Mouse (Mus musculus) embryonic stem cell, embryonic (primary cell): ENCODE results near the gene Nr1h4.
"Not testable (repeated sequence)": the region's sequence is repeated elsewhere in the genome, so short reads cannot be mapped to it uniquely, and the experiment has no call there.

Experiments used
- CTCF ChIA-PET, 4 experiments: fragments of 300-600 bp in 2 of 4; fragments of 350-600 bp in 2 of 4; sonication (Branson Sonifier 250); formaldehyde crosslinking; loops; one replicate each; lab custom pipeline; 2022; ENCODE audit warnings: inconsistent platforms in 2 of 4; lab: Charles Lee
- POLR2A ChIA-PET, 4 experiments: fragments of 300-600 bp in 2 of 4; fragments of 350-600 bp in 2 of 4; sonication (Branson Sonifier 250); formaldehyde crosslinking; loops; one replicate each; lab custom pipeline; 2022; ENCODE audit warnings: antibody characterized with exemption in 4 of 4, inconsistent platforms in 1 of 4; lab: Charles Lee

Nr1h4 gene

DNA sequence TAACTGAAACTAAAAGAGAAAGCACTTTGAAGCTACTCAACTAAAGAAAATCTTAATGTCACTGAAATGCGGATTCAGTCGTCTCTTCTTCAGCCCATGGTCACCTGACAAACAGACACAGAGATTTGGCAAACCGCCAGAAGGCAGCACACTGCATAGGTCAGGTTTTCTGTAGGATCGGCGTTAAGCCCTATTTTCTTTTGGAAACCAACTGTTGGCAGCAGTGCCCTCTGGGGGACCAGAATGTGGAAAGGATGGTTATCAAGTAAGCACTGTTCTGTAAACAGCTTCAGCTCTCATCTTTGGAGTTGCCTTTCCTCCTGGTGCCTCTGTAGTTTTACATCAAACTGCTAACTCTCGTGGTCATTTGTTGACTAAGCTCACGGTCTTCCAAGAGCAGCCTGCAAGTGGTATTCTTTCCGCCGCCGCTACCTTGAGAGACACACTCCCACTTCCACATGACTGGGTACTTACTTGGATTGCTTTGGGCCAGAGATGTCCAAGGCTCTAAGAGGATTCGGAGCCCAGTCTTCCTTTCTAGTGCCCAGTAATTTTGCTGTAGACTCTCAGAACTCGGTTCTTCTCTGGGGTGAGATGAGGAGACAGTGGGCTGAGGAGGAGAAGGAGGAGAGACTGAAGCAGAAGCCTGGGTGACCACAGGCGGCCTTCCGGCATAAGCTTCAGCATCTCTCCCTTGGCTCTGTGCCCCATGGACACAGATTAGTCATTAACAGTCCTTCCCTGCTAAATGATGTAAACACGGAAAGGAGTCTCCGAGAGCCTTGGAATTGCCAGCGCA lies at the start of gene Nr1h4:
Gene Nr1h4 (minus strand): TSS at position 657 of the 799 bp plus-strand sequence.
- ChIA-PET POLR2A (interaction anchor here in 1 of 4 experiments (0.7 to 1.9 kb wide), 2 partner anchors 9 to 54 kb away, joined by 3 to 5 read pairs; no protein-coding TSS in a partner anchor), CTCF (interaction anchor here in 1 of 4 experiments (0.7 kb wide), 1 partner anchor 124 kb away, joined by 3 read pairs; no protein-coding TSS in a partner anchor)

- ChIA-PET POLR2A (interaction anchor here in 1 of 4 experiments (0.6 kb wide), 1 partner anchor 227 kb away, joined by 3 read pairs; no protein-coding TSS in a partner anchor), CTCF (no interaction called here)
Measured at GRCm38 (mm10) chr10:89578801-89579200, 45.4 kb upstream of the Nr1h4 start.

GRCm38 (mm10) chr10:89577666-89578065 lies 44.3 kb upstream of the Nr1h4 start:
- POLR2A ChIA-PET = no interaction called here

DNA sequence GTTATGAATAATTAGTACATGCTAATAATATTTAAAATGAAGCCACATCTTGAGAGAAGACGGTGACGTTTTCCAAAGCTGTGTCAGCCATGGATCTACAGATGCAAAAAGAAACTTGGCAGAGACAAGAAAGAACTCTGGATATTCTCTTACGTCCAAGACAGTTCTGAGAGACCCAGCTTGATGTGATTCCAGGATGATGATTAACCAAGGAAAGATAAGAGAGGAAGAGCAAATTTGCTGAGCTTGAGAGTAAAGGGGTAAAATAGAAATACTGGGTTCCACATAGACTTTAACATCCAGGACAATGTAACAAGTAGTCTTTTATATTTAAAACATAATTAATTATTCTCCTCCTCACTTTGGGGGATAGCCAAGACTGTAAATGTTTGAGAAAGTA lies 40.0 kb upstream of the Nr1h4 start:
- ChIA-PET CTCF (no interaction called here), POLR2A (no interaction called here)

More at GRCm38 (mm10) chr10:89577666-89578065, 44.3 kb upstream of the Nr1h4 start:
- CTCF ChIA-PET = no interaction called here

- CTCF ChIA-PET = no interaction called here
- POLR2A ChIA-PET = interaction anchor here in 1 of 4 experiments (0.6 kb wide), 1 partner anchor 197 kb away, joined by 5 read pairs; no protein-coding TSS in a partner anchor
Measured at GRCm38 (mm10) chr10:89572946-89573345, 39.6 kb upstream of the Nr1h4 start.

GRCm38 (mm10) chr10:89567391-89567790 lies 34.0 kb upstream of the Nr1h4 start:
- CTCF ChIA-PET = no interaction called here
- POLR2A ChIA-PET = no interaction called here

DNA sequence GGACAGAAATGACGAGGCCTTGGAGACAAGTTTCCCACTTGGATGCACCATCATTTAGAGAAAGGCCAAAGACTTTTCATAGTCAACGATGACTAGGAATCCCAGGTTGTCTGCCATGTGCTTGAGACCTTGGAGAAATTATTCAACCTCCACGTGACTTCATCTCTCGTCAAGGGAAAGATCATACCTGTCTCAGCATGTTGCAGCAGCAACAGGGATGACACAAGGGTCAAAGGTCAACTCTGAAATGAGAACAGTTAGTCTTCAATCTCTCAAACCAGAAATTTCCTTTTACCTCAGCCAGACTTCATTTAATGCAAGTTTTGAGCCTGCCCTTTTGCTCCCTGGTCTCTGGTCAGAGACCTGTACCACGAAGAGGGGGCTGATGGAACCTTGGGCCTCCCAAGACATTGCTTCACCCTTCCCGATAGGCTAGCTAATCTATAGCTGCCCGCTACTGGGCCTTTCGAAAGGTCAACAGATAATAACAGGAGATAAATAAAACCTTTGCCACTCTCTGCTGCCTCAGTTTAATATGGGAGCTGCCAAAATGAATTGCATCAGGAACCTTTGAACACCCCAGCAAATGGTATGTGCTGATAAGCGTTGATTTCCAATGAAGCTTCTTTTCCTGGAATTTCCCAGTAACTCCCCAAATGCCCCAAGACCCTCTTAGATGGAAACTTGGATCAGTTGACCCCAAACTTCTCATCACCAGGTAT lies 32.1 kb upstream of the Nr1h4 start:
- ChIA-PET POLR2A (no interaction called here), CTCF (no interaction called here)

DNA sequence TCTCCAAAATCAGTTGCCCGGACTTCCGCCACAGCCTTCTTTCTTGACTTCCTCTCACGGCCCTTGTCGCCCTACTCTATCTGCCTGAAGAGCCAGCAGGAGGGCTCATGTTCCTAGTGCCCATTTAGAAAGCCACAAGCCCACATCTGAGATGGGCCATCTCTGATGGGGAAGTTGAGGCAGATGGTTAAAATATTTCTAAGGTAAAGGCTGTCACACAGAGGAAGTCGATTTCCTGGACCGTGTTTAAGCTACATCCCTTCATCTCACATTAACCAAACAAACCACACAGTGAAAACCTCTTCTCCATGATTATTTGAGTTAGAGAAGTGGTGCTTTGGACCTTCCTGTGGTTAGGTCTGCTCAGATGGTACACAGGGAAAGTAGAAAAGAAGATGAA lies 28.7 kb upstream of the Nr1h4 start:
- POLR2A ChIA-PET = no interaction called here

DNA sequence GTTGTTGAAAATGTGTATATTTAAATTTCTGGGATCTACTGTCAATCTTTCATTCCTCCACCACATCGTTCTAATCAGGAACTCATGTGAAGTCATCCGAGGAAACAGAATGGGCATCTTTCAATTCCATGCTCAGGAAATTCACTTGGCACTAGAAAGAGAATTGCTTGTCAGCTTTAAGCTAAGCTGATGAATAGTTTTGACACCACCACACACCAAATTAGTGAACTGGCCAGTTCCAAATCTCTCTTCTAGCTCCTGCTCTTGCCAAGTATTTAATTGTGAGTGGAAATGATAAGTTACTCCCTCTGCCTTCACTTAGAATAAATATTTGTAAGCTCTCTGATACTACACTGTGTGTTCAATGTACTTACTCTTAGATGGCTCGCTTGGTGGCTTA lies 26.0 kb upstream of the Nr1h4 start:
- ChIA-PET CTCF (no interaction called here), POLR2A (interaction anchor here in 2 of 4 experiments (0.6 kb wide), 2 partner anchors 172 to 1228 kb away, joined by 3 to 6 read pairs; no protein-coding TSS in a partner anchor)

More for the DNA sequence above, 28.7 kb upstream of the Nr1h4 start:
- CTCF ChIA-PET = no interaction called here

GRCm38 (mm10) chr10:89554885-89555284 lies 21.5 kb upstream of the Nr1h4 start:
- POLR2A ChIA-PET, CTCF ChIA-PET: not testable (repeated sequence)

DNA sequence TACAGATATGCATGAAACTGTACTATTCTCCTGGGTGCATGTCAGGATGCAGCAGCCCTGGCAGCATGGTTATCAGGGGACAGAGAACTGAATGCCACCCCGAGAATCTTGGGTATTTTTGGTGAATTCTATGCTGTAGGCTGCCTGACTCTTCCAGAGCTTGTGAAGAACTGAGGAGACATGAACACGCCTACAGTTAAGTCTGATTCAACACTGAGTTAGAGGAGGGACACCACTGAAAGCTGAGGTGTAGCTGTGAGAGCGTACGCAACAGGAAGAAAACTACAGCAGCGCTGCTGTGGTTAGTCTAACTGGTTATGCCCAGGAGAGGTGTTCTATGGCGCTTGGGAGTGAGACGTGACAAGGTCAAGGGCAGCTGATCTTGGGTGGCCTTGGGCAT lies 20.5 kb upstream of the Nr1h4 start:
- CTCF ChIA-PET, POLR2A ChIA-PET: not testable (repeated sequence)

GRCm38 (mm10) chr10:89553015-89553414 lies 19.6 kb upstream of the Nr1h4 start:
- CTCF ChIA-PET = no interaction called here

GRCm38 (mm10) chr10:89551657-89552056 lies 18.3 kb upstream of the Nr1h4 start:
- POLR2A ChIA-PET = interaction anchor here in 1 of 4 experiments (0.5 to 1.1 kb wide), 3 partner anchors 214 to 1947 kb away, joined by 3 read pairs; no protein-coding TSS in a partner anchor

More at GRCm38 (mm10) chr10:89553015-89553414, 19.6 kb upstream of the Nr1h4 start:
- POLR2A ChIA-PET = no interaction called here

DNA sequence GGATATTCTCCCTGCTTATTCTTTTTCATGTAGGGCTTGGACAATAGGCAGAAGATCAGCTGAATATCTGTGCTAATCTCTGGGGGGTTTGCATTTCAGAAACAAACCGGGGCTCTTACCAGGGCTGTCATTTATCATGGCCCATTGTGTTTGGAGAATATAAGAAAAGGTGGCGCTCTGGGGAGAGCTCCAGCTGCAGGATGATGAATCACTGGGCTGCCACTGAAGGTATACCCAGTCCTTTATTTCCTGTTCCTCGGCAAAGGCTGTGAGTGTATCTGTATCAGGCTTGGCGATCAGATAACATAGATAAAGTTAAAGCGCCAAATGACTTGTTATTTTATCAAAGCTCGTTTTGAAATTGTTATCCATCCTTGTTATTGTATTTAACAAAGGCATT lies 14.6 kb upstream of the Nr1h4 start:
- ChIA-PET POLR2A (no interaction called here), CTCF (no interaction called here)

More at GRCm38 (mm10) chr10:89551657-89552056, 18.3 kb upstream of the Nr1h4 start:
- CTCF ChIA-PET = interaction anchor here in 1 of 4 experiments (0.6 to 0.7 kb wide), 2 partner anchors 52 to 344 kb away, joined by 3 to 4 read pairs; no protein-coding TSS in a partner anchor

DNA sequence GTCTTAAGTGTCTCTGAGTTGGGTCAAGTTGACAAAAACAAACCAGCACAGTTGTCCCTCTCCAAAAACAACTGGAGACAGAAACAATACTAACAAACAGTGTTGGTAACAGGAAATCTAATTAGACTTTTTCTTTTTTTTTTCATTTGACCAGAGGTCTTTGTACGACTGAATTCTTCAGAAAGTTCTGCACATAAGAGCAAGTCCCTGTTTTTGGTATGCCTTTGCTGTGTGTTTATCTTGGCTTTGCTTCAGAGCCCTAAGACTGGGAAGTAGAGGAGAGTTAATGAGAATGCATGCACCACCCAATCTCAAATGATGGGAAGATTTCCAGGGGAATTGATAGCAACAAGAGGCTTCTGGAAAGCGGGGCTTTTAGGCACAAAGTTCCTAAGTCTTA lies 13.6 kb upstream of the Nr1h4 start:
- ChIA-PET CTCF (no interaction called here), POLR2A (no interaction called here)

GRCm38 (mm10) chr10:89543867-89544266 lies 10.5 kb upstream of the Nr1h4 start:
- ChIA-PET POLR2A (no interaction called here), CTCF (no interaction called here)

DNA sequence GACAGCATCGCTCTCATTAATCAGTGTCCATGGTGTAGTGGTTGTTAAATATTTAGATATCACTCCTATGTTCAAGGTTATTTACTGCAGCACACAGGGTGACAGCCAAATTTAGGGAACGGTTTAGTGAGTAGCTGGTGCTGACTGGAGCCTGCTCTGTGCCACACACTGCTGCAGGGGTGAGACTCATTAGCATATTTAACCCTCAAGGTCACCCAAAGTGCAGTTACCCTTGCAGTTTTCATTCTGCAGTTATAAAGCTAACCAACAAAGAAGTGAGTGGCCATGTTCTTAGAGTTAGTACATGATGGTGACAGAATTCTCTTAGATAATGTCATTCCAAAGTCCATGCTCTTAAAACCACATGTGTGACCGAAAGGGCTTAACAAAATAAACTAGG lies 8.9 kb upstream of the Nr1h4 start:
- CTCF ChIA-PET = interaction anchor here in 1 of 4 experiments (0.6 kb wide), 1 partner anchor 136 kb away, joined by 8 read pairs; no protein-coding TSS in a partner anchor
- POLR2A ChIA-PET = interaction anchor here in 2 of 4 experiments (0.6 to 1.2 kb wide), 2 partner anchors 9 to 71 kb away, joined by 5 to 6 read pairs; partner anchors contain the start of gene Nr1h4 (in 1 of the 2)

- POLR2A ChIA-PET = interaction anchor here in 1 of 4 experiments (0.7 to 1.9 kb wide), 2 partner anchors 10 to 54 kb away, joined by 3 to 5 read pairs; no protein-coding TSS in a partner anchor
- CTCF ChIA-PET = interaction anchor here in 1 of 4 experiments (0.7 kb wide), 1 partner anchor 125 kb away, joined by 3 read pairs; no protein-coding TSS in a partner anchor
Measured at GRCm38 (mm10) chr10:89532451-89532850, 934 bp downstream of the Nr1h4 start.

GRCm38 (mm10) chr10:89531976-89532375 lies 1.4 kb downstream of the Nr1h4 start:
- ChIA-PET POLR2A (no interaction called here), CTCF (no interaction called here)
